Comparison of ENCODE assay signal across 18 mouse cellular contexts in genomic region chr5:105605736-105606135, GRCm38 (mm10).
"Had no signal": no experiment of that assay in that cellular context is flagged by ENCODE, and none has a peak within 500 bp of the region (broad histone marks: within the 10 kb centered on the region; RNA-seq: fewer than 3 reads in every experiment).

No protein-coding gene starts in this region.

- H3K4me3 ChIP-seq: midbrain, embryonic 10.5 days; midbrain, embryonic 12.5 days; myocyte; neural tube, embryonic 13.5 days; neural tube, embryonic 15.5 days had no signal

- ATAC-seq: midbrain, embryonic 16.5 days had no signal

- H3K27ac ChIP-seq: midbrain, embryonic 10.5 days; midbrain, embryonic 12.5 days; neural tube, embryonic 13.5 days; neural tube, embryonic 15.5 days had no signal

- DNase-seq: lung, adult 18-20 months; lung, embryonic 14.5 days; lung, postnatal 10 days; lung, postnatal 4 days; midbrain, embryonic 14.5 days; right cerebral cortex, adult 18-20 months; right cerebral cortex, postnatal 25 days; right cerebral cortex, postnatal 4 days; spleen, adult 18-20 months; thymus, adult 18-20 months; thymus, postnatal 25 days; thymus, postnatal 4 days had no signal
